Mouse (Mus musculus) megakaryocyte, adult 5-6 weeks (primary cell): ENCODE measurements around the gene Taf1d. TPM values are rescaled to one million over a fixed set of nuclear protein-coding genes. Genes with fewer than 3 reads are reported as not detected.

Source experiments
- total RNA-seq, 2 experiments: library from RNA; stranded (forward) in 1 of 2; stranded (reverse) in 1 of 2; fragments of 153-499, 151-499 nt in 1 of 2; fragments of 221-1000, 200-1000 nt in 1 of 2; gene quantifications; 2 replicates each; pipeline versions ENCODE4 v1.2.3 to v1.2.4; 2015 to 2017

The Taf1d gene
- total RNA-seq, 2 experiments from 2014 or later, result 115 to 850 TPM

Other genes with a start within 250 kb of the Taf1d start
- not detected in 2 replicates for gene Hephl1, start 194.1 kb upstream of the Taf1d start, total RNA-seq (2015)
- gene Hephl1, start 194.1 kb upstream of the Taf1d start, total RNA-seq (2017), result not detected in 2 replicates
- gene Vstm5, start 67.2 kb upstream of the Taf1d start, total RNA-seq (2015), result not detected in 2 replicates
- not detected in 2 replicates for gene Vstm5, start 67.2 kb upstream of the Taf1d start, total RNA-seq (2017)
- 32.1 and 34.7 TPM in 2 replicates for gene Med17, start 26.3 kb upstream of the Taf1d start, total RNA-seq (2015)
- 30.4 and 32.8 TPM in 2 replicates for gene Med17, start 26.3 kb upstream of the Taf1d start, total RNA-seq (2017)
- 8.2 and 9.1 TPM in 2 replicates for gene 4931406C07Rik, start 234 bp downstream of the Taf1d start, total RNA-seq (2015)
- 8.0 and 8.6 TPM in 2 replicates for gene 4931406C07Rik, start 234 bp downstream of the Taf1d start, total RNA-seq (2017)
- 39.6 and 41.6 TPM in 2 replicates for gene Cep295, start 51.6 kb downstream of the Taf1d start, total RNA-seq (2015)
- gene Cep295, start 51.6 kb downstream of the Taf1d start, total RNA-seq (2017), result 27.8 and 37.2 TPM in 2 replicates
- 5.3 and 8.3 TPM in 2 replicates for gene Smco4, start 187.2 kb downstream of the Taf1d start, total RNA-seq (2015)
- 0.73 and 1.3 TPM in 2 replicates for gene Smco4, start 187.2 kb downstream of the Taf1d start, total RNA-seq (2017)